Mouse (Mus musculus): ENCODE measurements around the gene Inpp5b. TPM values are rescaled to one million over a fixed set of nuclear protein-coding genes. Genes with fewer than 3 reads are reported as not detected.

Inpp5b gene
- polyA plus RNA-seq, 2 experiments from 2014 or later = 88.0 to 146 TPM

- no peak for ATAC-seq
Observed at GRCm38 (mm10) chr4:124765802-124766565, 24.3 kb downstream of the Inpp5b start.

- ATAC-seq = no peak
Observed at GRCm38 (mm10) chr4:124766566-124766940, 24.9 kb downstream of the Inpp5b start.

- ATAC-seq = peak; percentile 66
Observed at GRCm38 (mm10) chr4:124768963-124769591, 27.4 kb downstream of the Inpp5b start.

DNA sequence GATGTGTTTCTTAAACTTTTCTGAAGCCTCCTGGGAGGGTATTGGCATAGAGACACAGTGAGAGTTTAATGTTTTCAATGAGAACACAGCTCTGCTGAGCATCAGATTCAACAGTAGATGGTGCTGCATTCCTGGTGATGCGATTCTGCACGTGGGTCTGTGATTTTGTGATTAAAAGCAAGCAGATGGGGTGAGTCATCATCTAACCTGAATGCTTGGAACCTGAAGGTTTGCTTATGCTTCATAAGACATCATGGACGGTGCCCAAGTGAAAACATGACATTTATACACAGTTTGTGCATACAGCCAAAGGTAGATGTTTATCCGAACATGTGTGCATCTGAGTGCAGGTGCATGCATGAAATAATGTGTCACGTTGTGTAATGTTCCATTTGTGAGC, 29.0 kb downstream of the Inpp5b start:
- peak; percentile 20 for ATAC-seq

DNA sequence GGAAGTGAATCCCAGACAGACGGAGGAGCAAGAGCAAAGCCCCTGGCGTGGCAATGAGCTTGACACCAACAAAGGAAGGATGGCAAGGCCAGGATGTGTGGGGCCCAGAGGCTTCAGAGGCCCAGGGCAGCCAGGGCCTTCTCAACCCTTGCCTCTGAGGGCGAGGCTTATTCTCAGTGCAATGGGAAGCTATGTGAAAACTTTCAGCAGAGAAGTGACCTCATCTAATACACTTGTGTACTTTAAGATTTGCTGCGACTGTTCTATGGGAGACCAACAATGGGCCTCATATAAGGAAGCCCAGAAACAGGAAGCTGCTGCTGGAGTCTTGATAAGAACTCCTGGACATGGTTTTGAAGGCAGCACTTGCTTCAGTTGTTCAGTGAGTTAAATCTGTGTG, 30.5 kb downstream of the Inpp5b start:
- no peak for ATAC-seq

DNA sequence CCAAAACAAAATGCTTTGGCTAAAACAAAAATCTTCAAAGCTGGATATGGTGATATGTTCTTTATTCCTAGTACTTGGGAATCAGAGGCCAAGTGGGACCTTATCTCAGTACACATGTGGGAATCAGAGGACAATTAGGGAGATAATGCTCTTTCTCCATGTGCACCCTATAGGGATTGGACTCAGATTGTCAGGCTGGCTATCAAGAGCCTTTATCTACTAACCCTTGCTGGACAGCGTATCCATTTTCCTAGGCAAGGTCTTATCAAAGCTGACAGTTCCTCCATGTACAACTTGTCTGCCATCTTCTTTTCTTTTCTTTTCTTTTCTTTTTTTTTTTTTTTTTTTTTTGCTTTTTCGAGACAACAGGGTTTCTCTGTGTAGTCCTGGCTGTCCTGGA, 31.8 kb downstream of the Inpp5b start:
- no peak for ATAC-seq

DNA sequence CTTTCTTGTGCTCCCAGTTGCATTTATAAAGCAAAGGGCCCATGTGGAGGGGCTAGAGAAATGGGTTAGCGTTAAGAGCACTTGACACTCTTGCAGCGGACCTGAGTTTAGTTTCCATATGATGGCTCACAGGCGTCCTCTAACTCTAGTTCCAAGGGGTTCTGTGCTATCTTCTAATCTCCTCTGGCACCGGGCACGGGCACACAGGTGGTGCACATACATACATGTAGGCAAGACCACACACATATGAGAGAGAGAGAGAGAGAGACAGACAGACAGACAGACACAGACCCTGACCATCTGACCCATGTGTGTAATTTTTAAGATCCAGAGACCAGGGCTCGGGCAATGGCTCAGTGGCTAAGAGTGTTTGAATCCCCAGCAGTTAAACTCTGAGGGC, 32.3 kb downstream of the Inpp5b start:
- ATAC-seq = no peak

- ATAC-seq = no peak
Observed at GRCm38 (mm10) chr4:124774429-124774828, 32.8 kb downstream of the Inpp5b start.

- ATAC-seq = no peak
Observed at GRCm38 (mm10) chr4:124781361-124781760, 39.7 kb downstream of the Inpp5b start.

DNA sequence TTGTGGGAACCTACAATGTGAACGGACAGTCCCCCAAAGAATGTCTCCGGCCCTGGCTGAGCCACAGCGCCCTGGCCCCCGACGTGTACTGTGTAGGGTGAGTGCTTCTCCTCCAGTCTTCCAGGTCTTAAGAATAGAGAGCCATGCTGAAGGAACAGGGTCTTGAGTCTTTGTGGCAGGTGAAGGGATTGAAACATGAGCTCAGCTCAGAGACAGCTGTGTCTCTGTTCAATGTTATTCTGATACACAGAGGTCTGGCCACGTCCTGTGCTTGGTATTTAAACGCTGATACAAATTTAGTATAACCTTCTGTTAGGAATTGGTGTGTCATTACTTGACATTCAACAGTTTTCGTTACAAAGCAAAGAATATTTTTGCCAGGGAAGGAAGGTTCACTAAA, 40.7 kb downstream of the Inpp5b start:
- no peak for ATAC-seq

DNA sequence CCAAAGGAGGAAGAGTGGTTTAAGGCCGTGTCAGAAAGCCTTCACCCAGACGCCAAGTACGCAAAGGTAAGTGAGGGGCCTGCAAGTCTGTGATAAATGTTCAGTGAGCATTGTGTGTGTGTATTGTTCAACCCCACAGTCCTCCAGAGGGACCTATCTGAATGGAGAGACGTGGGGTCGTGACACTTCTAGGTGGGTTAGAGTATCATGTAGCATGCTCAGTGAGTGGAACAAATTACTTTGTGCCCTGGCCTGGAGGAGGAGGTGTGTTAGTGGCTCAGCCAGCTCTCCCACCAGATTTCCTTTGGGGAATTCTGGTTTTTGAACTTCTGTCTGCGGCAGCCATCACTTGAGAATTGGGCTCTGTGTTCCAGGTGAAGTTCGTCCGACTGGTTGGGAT, 42.3 kb downstream of the Inpp5b start:
- no peak for ATAC-seq

- ATAC-seq = no peak
Observed at GRCm38 (mm10) chr4:124790013-124790412, 48.4 kb downstream of the Inpp5b start.

- no peak for ATAC-seq
Observed at GRCm38 (mm10) chr4:124792114-124792513, 50.5 kb downstream of the Inpp5b start.

- ATAC-seq = no peak
Observed at GRCm38 (mm10) chr4:124796141-124796540, 54.5 kb downstream of the Inpp5b start.

DNA sequence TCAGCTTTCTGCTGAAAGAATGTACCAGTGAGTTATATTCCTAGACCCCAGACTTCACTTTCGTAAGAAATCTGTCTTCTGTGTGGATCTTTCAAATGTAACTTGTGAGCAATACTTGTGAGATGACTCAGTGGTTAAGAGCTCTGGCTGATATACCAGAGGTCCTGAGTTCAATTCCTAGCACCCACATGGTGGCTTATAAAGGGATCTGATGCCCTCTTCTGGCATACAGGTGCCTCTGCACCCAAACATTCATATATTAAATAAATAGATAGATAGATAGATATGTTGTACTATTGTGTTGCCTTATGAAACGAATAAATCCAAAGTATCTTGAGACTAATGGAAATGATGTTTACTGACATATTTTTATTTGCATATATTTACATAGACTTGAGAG, 55.3 kb downstream of the Inpp5b start:
- no peak for ATAC-seq

GRCm38 (mm10) chr4:124801552-124802308, 60.1 kb downstream of the Inpp5b start, which contains the start of gene Mtf1:
Gene Mtf1 (plus strand): TSS chr4:124802104.
- ATAC-seq = peak; percentile 68

GRCm38 (mm10) chr4:124802309-124803260, 60.9 kb downstream of the Inpp5b start:
- peak; percentile 99 for ATAC-seq

GRCm38 (mm10) chr4:124803406-124803805, 61.8 kb downstream of the Inpp5b start:
- ATAC-seq = no peak

- ATAC-seq = no peak
Observed at GRCm38 (mm10) chr4:124808511-124808910, 66.9 kb downstream of the Inpp5b start.

- ATAC-seq = no peak
Observed at GRCm38 (mm10) chr4:124809136-124809883, 67.7 kb downstream of the Inpp5b start.

GRCm38 (mm10) chr4:124810056-124810455, 68.4 kb downstream of the Inpp5b start:
- no peak for ATAC-seq

Data from CD4-positive, CD25-positive, alpha-beta regulatory T cell, adult 4 months (primary cell).